Mouse (Mus musculus): ENCODE measurements around the gene Mpped1. TPM values are rescaled to one million over a fixed set of nuclear protein-coding genes. Genes with fewer than 3 reads are reported as not detected.
A peak's percentile ranks its signal among the peaks of the same experiment; 100 is the strongest.

The Mpped1 gene
- polyA plus RNA-seq, 1 experiment from 2014 or later: 0.39 TPM

GRCm38 (mm10) chr15:83765388-83766029, 13.8 kb upstream of the Mpped1 start:
- Histone ChIP-seq H3K27ac (ENCODE audit: low read length) (no peak overlapping the region), H3K4me3 (ENCODE audit: low read length) (no peak overlapping the region), H3K4me2 (replicated peaks; ENCODE audit: low read depth, low read length) (no peak overlapping the region), H3K27me3 (ENCODE audit: insufficient read depth, low read length) (no peaks in the 10 kb centered on the region), H3K36me3 (ENCODE audit: insufficient read depth, low read length) (no peaks in the 10 kb centered on the region), H3K9me3 (ENCODE audit: low read length) (no peaks in the 10 kb centered on the region), H3K9ac (replicated peaks; ENCODE audit: low read length) (no peak overlapping the region), H3K4me1 (ENCODE audit: insufficient read depth, low read length) (no peaks in the 10 kb centered on the region)
- 26% methylated on average over 5 of the region's 6 CpGs for WGBS
- no peak for ATAC-seq (ENCODE audit: low FRiP score, low TSS enrichment)

GRCm38 (mm10) chr15:83771346-83772053, 7.8 kb upstream of the Mpped1 start:
- Histone ChIP-seq H3K36me3 (ENCODE audit: insufficient read depth, low read length) (no peaks in the 10 kb centered on the region), H3K27ac (ENCODE audit: low read length) (no peak overlapping the region), H3K4me1 (ENCODE audit: insufficient read depth, low read length) (no peaks in the 10 kb centered on the region), H3K4me2 (replicated peaks; ENCODE audit: low read depth, low read length) (no peak overlapping the region), H3K27me3 (ENCODE audit: insufficient read depth, low read length) (peaks cover 2% of the 10 kb centered on the region), H3K4me3 (ENCODE audit: low read length) (no peak overlapping the region), H3K9ac (replicated peaks; ENCODE audit: low read length) (no peak overlapping the region), H3K9me3 (ENCODE audit: low read length) (no peaks in the 10 kb centered on the region)
- 74% methylated on average over 8 of the region's 8 CpGs for WGBS
- no peak for ATAC-seq (ENCODE audit: low FRiP score, low TSS enrichment)

- Histone ChIP-seq H3K27ac (ENCODE audit: low read length) (no peak overlapping the region), H3K4me2 (replicated peaks; ENCODE audit: low read depth, low read length) (no peak overlapping the region), H3K4me3 (ENCODE audit: low read length) (no peak overlapping the region), H3K9ac (replicated peaks; ENCODE audit: low read length) (no peak overlapping the region), H3K27me3 (ENCODE audit: insufficient read depth, low read length) (peaks cover 8% of the 10 kb centered on the region), H3K36me3 (ENCODE audit: insufficient read depth, low read length) (no peaks in the 10 kb centered on the region), H3K4me1 (ENCODE audit: insufficient read depth, low read length) (no peaks in the 10 kb centered on the region), H3K9me3 (ENCODE audit: low read length) (no peaks in the 10 kb centered on the region)
- ATAC-seq (ENCODE audit: low FRiP score, low TSS enrichment): no peak
- WGBS: 67% methylated on average over 5 of the region's 5 CpGs
Measured at GRCm38 (mm10) chr15:83772460-83772859, 6.8 kb upstream of the Mpped1 start.

DNA sequence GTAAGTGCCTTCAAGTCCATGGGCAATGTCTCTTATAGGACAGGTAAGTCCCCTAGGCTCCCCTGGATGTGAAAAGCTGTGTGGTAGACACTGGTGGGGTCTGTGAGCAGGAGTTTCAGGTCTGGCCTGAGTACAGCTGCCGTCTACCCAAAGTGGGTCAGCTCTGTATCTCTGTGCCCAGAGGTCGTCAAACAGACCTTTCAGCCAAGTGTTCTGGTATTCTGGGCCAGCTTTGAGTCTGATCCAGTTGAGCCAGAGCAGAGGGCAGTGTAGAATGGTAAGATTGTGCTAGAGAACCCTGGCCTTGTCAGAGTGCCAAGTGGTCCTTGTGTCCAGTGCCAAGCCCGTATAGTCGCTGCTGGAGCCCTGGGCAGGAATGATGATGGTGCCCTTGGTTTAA, 6.3 kb upstream of the Mpped1 start:
- WGBS: 91% methylated on average over 4 of the region's 4 CpGs
- Histone ChIP-seq H3K27ac (ENCODE audit: low read length) (no peak overlapping the region), H3K36me3 (ENCODE audit: insufficient read depth, low read length) (no peaks in the 10 kb centered on the region), H3K9me3 (ENCODE audit: low read length) (no peaks in the 10 kb centered on the region), H3K27me3 (ENCODE audit: insufficient read depth, low read length) (peaks cover 13% of the 10 kb centered on the region), H3K4me2 (replicated peaks; ENCODE audit: low read depth, low read length) (no peak overlapping the region), H3K4me1 (ENCODE audit: insufficient read depth, low read length) (no peaks in the 10 kb centered on the region), H3K9ac (replicated peaks; ENCODE audit: low read length) (no peak overlapping the region), H3K4me3 (ENCODE audit: low read length) (no peak overlapping the region)
- ATAC-seq (ENCODE audit: low FRiP score, low TSS enrichment): no peak

DNA sequence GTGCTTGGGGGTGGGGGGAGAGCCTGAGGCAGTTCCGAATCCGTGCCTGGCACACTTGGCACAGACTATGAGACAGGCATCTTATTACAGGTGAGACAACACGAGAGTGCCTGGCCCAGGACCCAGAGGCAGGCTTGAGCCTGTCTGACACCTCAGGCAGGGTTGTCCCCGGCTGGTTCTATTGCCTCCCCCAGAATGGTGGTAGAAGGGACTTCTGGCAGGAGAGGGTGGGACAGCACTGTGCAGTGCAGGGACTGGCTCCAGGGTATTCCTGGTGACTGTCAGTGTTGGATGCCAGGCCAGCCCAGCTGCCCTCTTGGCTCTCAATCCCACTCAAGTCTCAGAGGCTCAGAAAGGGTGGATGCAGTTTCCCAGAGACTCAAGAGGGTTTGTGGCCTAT, 4.3 kb upstream of the Mpped1 start:
- ATAC-seq (ENCODE audit: low FRiP score, low TSS enrichment): no peak
- no peak overlapping the region for H3K4me3 ChIP-seq (ENCODE audit: low read length)
- no peak overlapping the region for H3K4me2 ChIP-seq (replicated peaks; ENCODE audit: low read depth, low read length)
- H3K9ac ChIP-seq (replicated peaks; ENCODE audit: low read length): no peak overlapping the region
- WGBS: 70% methylated on average over 4 of the region's 4 CpGs
- no peaks in the 10 kb centered on the region for H3K4me1 ChIP-seq (ENCODE audit: insufficient read depth, low read length)
- no peaks in the 10 kb centered on the region for H3K36me3 ChIP-seq (ENCODE audit: insufficient read depth, low read length)
- H3K27ac ChIP-seq (ENCODE audit: low read length): no peak overlapping the region
- H3K27me3 ChIP-seq (ENCODE audit: insufficient read depth, low read length): peaks cover 32% of the 10 kb centered on the region
- no peaks in the 10 kb centered on the region for H3K9me3 ChIP-seq (ENCODE audit: low read length)

DNA sequence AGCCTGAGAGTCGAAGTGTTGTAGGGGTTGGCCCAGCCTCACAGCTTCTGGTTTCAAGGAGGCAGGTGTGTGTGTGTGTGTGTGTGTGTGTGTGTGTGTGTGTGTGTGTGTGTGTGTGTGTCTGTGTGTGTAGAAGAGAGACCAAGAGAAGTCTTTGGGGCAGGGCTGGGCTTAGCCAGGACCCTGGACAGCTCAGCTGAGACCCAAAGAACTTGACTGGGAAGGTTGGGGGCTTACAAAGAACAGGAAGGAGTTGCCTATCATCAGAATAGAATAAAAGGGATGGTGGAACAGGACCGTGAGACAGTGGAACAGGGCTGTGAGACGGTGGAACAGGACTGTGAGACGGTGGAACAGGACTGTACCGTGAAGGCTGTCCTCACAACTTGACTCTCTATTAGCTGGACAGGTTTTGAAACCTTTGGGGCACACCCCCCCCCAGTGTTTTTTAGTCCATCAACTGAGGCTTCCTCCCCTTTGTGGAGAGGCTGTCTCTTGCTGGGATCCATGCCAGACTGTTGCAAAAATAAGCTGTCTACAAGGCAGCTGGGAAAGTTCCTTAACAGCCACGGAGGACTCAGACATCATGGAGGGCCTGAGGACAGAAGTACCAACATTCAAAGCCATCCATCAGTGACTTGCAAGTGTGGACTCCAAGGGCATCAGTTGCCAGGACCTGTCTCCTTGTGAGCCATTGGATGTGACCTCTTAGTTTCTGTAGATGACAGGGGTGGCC, 2.8 kb upstream of the Mpped1 start:
- ATAC-seq (ENCODE audit: low FRiP score, low TSS enrichment): no peak
- Histone ChIP-seq H3K9ac (replicated peaks; ENCODE audit: low read length) (no peak overlapping the region), H3K9me3 (ENCODE audit: low read length) (no peaks in the 10 kb centered on the region), H3K27me3 (ENCODE audit: insufficient read depth, low read length) (peaks cover 47% of the 10 kb centered on the region), H3K36me3 (ENCODE audit: insufficient read depth, low read length) (no peaks in the 10 kb centered on the region), H3K27ac (ENCODE audit: low read length) (no peak overlapping the region), H3K4me3 (ENCODE audit: low read length) (no peak overlapping the region), H3K4me1 (ENCODE audit: insufficient read depth, low read length) (peaks cover 5% of the 10 kb centered on the region; the same call in 1 of the 2 replicates), H3K4me2 (replicated peaks; ENCODE audit: low read depth, low read length) (no peak overlapping the region)
- 75% methylated on average over 6 of the region's 6 CpGs for WGBS

GRCm38 (mm10) chr15:83777476-83777875, 1.8 kb upstream of the Mpped1 start:
- Histone ChIP-seq H3K9me3 (ENCODE audit: low read length) (no peaks in the 10 kb centered on the region), H3K36me3 (ENCODE audit: insufficient read depth, low read length) (no peaks in the 10 kb centered on the region), H3K9ac (replicated peaks; ENCODE audit: low read length) (no peak overlapping the region), H3K27me3 (ENCODE audit: insufficient read depth, low read length) (peaks cover 56% of the 10 kb centered on the region), H3K27ac (ENCODE audit: low read length) (no peak overlapping the region), H3K4me2 (replicated peaks; ENCODE audit: low read depth, low read length) (no peak overlapping the region), H3K4me1 (ENCODE audit: insufficient read depth, low read length) (peaks cover 5% of the 10 kb centered on the region; the same call in 1 of the 2 replicates), H3K4me3 (ENCODE audit: low read length) (no peak overlapping the region)
- ATAC-seq (ENCODE audit: low FRiP score, low TSS enrichment): no peak
- WGBS: 38% methylated on average over 6 of the region's 6 CpGs

DNA sequence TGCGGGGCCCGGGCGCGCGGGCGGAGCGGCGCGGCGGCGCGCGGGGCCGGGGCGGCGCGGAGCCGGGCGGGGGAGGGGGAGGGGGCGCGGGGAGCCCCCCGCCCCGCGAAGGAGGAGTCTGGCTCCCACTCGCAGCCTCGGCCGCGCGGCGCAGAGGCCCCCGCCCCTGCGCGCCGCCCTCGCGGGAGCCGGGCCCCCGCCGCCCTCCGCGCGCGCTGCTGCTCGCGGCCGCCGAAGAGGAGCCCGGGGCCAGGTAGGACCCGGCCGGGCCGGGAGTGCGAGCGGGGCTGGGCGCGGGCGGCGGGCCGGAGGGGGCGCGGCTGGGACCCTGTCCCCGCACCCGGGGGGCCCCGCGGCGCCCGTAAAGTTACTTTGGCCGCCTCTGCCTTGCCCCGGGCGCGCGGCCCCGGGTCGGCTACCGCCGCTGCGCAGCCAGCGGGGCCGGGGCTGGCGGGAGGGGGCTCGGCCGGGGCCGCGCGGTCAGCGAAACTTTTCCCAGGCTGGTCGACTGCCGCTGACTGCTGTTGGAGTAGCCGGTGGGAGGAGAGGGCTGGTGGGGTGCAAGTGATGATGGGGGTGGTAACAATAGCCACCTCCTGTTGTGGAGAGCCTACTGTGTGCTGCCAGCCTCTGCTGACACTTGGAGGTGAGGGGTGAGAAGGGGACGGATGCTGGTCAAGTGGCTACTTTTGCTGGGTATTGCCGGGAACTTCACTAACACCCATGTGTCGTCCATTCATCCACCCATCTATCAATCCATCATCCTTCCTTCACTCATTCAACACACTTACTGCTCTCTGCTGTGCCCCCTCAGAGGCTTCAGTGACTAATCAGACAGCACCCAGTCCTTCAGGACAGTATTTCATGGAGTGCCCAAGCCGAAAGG, 831 bp downstream of the Mpped1 start:
- 1% methylated on average over 53 of the region's 92 CpGs for WGBS
- ATAC-seq (ENCODE audit: low FRiP score, low TSS enrichment): 0 out of 2 replicates have a peak, but pooled peaks have one; percentile 4

DNA sequence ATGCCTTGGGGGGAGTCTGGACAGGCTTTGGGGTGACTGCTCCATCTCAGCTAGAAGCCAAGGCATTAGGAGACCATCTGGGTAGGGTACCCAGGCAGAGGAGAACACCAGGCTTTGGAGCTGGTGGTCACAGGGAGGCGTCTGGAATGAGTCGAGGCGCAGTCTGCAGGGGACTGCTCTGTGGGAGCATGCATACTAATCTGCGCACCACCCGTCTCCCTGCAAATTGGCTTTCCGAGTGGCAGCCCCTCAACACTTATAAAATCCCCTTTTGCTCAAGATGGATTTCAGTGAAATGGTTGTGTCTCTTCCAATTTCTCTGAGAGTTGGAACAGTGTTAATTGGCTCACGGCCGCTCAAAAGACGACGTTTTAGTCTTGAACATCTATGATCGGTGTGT, 2.0 kb downstream of the Mpped1 start:
- no peak for ATAC-seq (ENCODE audit: low FRiP score, low TSS enrichment)
- H3K27me3 ChIP-seq (ENCODE audit: insufficient read depth, low read length): peaks cover 61% of the 10 kb centered on the region
- H3K4me2 ChIP-seq (replicated peaks; ENCODE audit: low read depth, low read length): no peak overlapping the region
- H3K9me3 ChIP-seq (ENCODE audit: low read length): no peaks in the 10 kb centered on the region
- no peaks in the 10 kb centered on the region for H3K36me3 ChIP-seq (ENCODE audit: insufficient read depth, low read length)
- H3K27ac ChIP-seq (ENCODE audit: low read length): no peak overlapping the region
- no peak overlapping the region for H3K9ac ChIP-seq (replicated peaks; ENCODE audit: low read length)
- no peak overlapping the region for H3K4me3 ChIP-seq (ENCODE audit: low read length)
- WGBS: 86% methylated on average over 11 of the region's 11 CpGs
- H3K4me1 ChIP-seq (ENCODE audit: insufficient read depth, low read length): peaks cover 5% of the 10 kb centered on the region; the same call in 1 of the 2 replicates

More for the DNA sequence above, 831 bp downstream of the Mpped1 start:
- H3K27ac ChIP-seq (ENCODE audit: low read length): no peak overlapping the region
- no peaks in the 10 kb centered on the region for H3K9me3 ChIP-seq (ENCODE audit: low read length)
- H3K36me3 ChIP-seq (ENCODE audit: insufficient read depth, low read length): no peaks in the 10 kb centered on the region
- H3K27me3 ChIP-seq (ENCODE audit: insufficient read depth, low read length): peaks cover 61% of the 10 kb centered on the region
- peak overlapping the region; percentile 58 for H3K9ac ChIP-seq (replicated peaks; ENCODE audit: low read length)
- peak overlapping the region; percentile 55 for H3K4me3 ChIP-seq (ENCODE audit: low read length)
- peaks cover 5% of the 10 kb centered on the region; the same call in 1 of the 2 replicates for H3K4me1 ChIP-seq (ENCODE audit: insufficient read depth, low read length)
- peak overlapping the region; percentile 95 for H3K4me2 ChIP-seq (replicated peaks; ENCODE audit: low read depth, low read length)
